Mouse (Mus musculus): ENCODE results near the gene Pctp. TPM values are rescaled to one million over a fixed set of nuclear protein-coding genes. Genes with fewer than 3 reads are reported as not detected.

Gene Pctp
- 4.7 and 5.0 TPM in 2 replicates for polyA plus RNA-seq (2015; fragmentation: Nextera tagmentation; extraction: Ambion mirVana)

- ATAC-seq (ENCODE audit: insufficient number of reproducible peaks, insufficient read depth, low FRiP score, low TSS enrichment, low read depth): 0 out of 2 replicates have a peak, but pooled peaks have one; percentile 67
- 11% methylated on average over 35 of the region's 35 CpGs for WGBS
- peaks cover 11% of the 10 kb centered on the region for H3K4me1 ChIP-seq
- peak within 1 kb of the TSS; percentile 83 for H3K4me2 ChIP-seq
- peak within 1 kb of the TSS; percentile 77 for H3K9ac ChIP-seq
- H3K27me3 ChIP-seq: no peaks in the 10 kb centered on the region
- H3K36me3 ChIP-seq: no peaks in the 10 kb centered on the region
- peak within 1 kb of the TSS; percentile 62 for H3K4me3 ChIP-seq
- H3K9me3 ChIP-seq: no peaks in the 10 kb centered on the region
- H3K27ac ChIP-seq: peak within 1 kb of the TSS; percentile 44; the same call in 1 of the 2 replicates
These were observed at the start of gene Pctp for GRCm38 (mm10) chr11:90002231-90002986. Pctp (minus strand) TSS chr11:90002894.

- Histone ChIP-seq H3K27me3 (no peaks in the 10 kb centered on the region; the same call in 1 of the 2 replicates), H3K9ac (no peak overlapping the region), H3K9me3 (no peaks in the 10 kb centered on the region), H3K4me2 (no peak overlapping the region), H3K27ac (no peak overlapping the region), H3K4me3 (no peak overlapping the region), H3K36me3 (no peaks in the 10 kb centered on the region), H3K4me1 (peaks cover 25% of the 10 kb centered on the region)
- ATAC-seq (ENCODE audit: insufficient number of reproducible peaks, insufficient read depth, low FRiP score, low TSS enrichment, low read depth): no peak
- 89% methylated on average over 7 of the region's 7 CpGs for WGBS
These were observed 47.3 kb upstream of the Pctp start for GRCm38 (mm10) chr11:90050016-90050415.

- H3K36me3 ChIP-seq: no peaks in the 10 kb centered on the region
- no peaks in the 10 kb centered on the region for H3K9me3 ChIP-seq
- no peak overlapping the region for H3K27ac ChIP-seq
- H3K4me3 ChIP-seq: no peak overlapping the region
- no peak overlapping the region for H3K4me2 ChIP-seq
- no peak overlapping the region for H3K9ac ChIP-seq
- H3K4me1 ChIP-seq: peaks cover 7% of the 10 kb centered on the region
- no peaks in the 10 kb centered on the region; the same call in 1 of the 2 replicates for H3K27me3 ChIP-seq
- no peak for ATAC-seq (ENCODE audit: insufficient number of reproducible peaks, insufficient read depth, low FRiP score, low TSS enrichment, low read depth)
- WGBS: 88% methylated on average over 9 of the region's 9 CpGs
These were observed 44.6 kb upstream of the Pctp start for GRCm38 (mm10) chr11:90047271-90047670.

GRCm38 (mm10) chr11:90046211-90046610, 43.5 kb upstream of the Pctp start:
- Histone ChIP-seq H3K4me3 (no peak overlapping the region), H3K4me2 (no peak overlapping the region), H3K27ac (no peak overlapping the region), H3K9ac (no peak overlapping the region), H3K36me3 (no peaks in the 10 kb centered on the region), H3K9me3 (no peaks in the 10 kb centered on the region), H3K4me1 (peaks cover 7% of the 10 kb centered on the region), H3K27me3 (no peaks in the 10 kb centered on the region; the same call in 1 of the 2 replicates)
- no peak for ATAC-seq (ENCODE audit: insufficient number of reproducible peaks, insufficient read depth, low FRiP score, low TSS enrichment, low read depth)
- 18% methylated on average over 7 of the region's 7 CpGs for WGBS

GRCm38 (mm10) chr11:90044459-90044858, 41.8 kb upstream of the Pctp start:
- H3K27me3 ChIP-seq: no peaks in the 10 kb centered on the region; the same call in 1 of the 2 replicates
- WGBS: 89% methylated on average over 4 of the region's 4 CpGs
- H3K4me2 ChIP-seq: no peak overlapping the region
- H3K9ac ChIP-seq: no peak overlapping the region
- no peaks in the 10 kb centered on the region for H3K9me3 ChIP-seq
- ATAC-seq (ENCODE audit: insufficient number of reproducible peaks, insufficient read depth, low FRiP score, low TSS enrichment, low read depth): no peak
- H3K4me3 ChIP-seq: no peak overlapping the region
- peaks cover 4% of the 10 kb centered on the region; the same call in 1 of the 2 replicates for H3K4me1 ChIP-seq
- no peak overlapping the region for H3K27ac ChIP-seq
- H3K36me3 ChIP-seq: no peaks in the 10 kb centered on the region

GRCm38 (mm10) chr11:90038022-90038421, 35.3 kb upstream of the Pctp start:
- WGBS: 22% methylated on average over 5 of the region's 5 CpGs
- Histone ChIP-seq H3K36me3 (peaks cover 18% of the 10 kb centered on the region), H3K4me1 (peaks cover 6% of the 10 kb centered on the region), H3K9me3 (peaks cover 3% of the 10 kb centered on the region; the same call in 1 of the 2 replicates), H3K4me2 (no peak overlapping the region), H3K4me3 (no peak overlapping the region), H3K27ac (no peak overlapping the region), H3K9ac (no peak overlapping the region), H3K27me3 (no peaks in the 10 kb centered on the region)
- no peak for ATAC-seq (ENCODE audit: insufficient number of reproducible peaks, insufficient read depth, low FRiP score, low TSS enrichment, low read depth)

GRCm38 (mm10) chr11:90036416-90036815, 33.7 kb upstream of the Pctp start:
- no peak for ATAC-seq (ENCODE audit: insufficient number of reproducible peaks, insufficient read depth, low FRiP score, low TSS enrichment, low read depth)
- Histone ChIP-seq H3K27ac (no peak overlapping the region), H3K4me3 (no peak overlapping the region), H3K9ac (no peak overlapping the region), H3K36me3 (peaks cover 18% of the 10 kb centered on the region), H3K4me2 (no peak overlapping the region), H3K4me1 (peaks cover 22% of the 10 kb centered on the region), H3K9me3 (peaks cover 3% of the 10 kb centered on the region; the same call in 1 of the 2 replicates), H3K27me3 (peaks cover 5% of the 10 kb centered on the region; the same call in 1 of the 2 replicates)
- WGBS: 93% methylated on average over 4 of the region's 4 CpGs

GRCm38 (mm10) chr11:90035532-90035931, 32.8 kb upstream of the Pctp start:
- Histone ChIP-seq H3K27me3 (peaks cover 5% of the 10 kb centered on the region; the same call in 1 of the 2 replicates), H3K4me2 (no peak overlapping the region), H3K27ac (no peak overlapping the region), H3K9ac (no peak overlapping the region), H3K9me3 (peaks cover 3% of the 10 kb centered on the region; the same call in 1 of the 2 replicates), H3K4me1 (peaks cover 29% of the 10 kb centered on the region), H3K36me3 (peaks cover 18% of the 10 kb centered on the region), H3K4me3 (no peak overlapping the region)
- no peak for ATAC-seq (ENCODE audit: insufficient number of reproducible peaks, insufficient read depth, low FRiP score, low TSS enrichment, low read depth)
- WGBS: 89% methylated on average over 14 of the region's 14 CpGs

- no peak overlapping the region for H3K27ac ChIP-seq
- peaks cover 34% of the 10 kb centered on the region for H3K4me1 ChIP-seq
- peaks cover 5% of the 10 kb centered on the region; the same call in 1 of the 2 replicates for H3K27me3 ChIP-seq
- WGBS: 87% methylated on average over 12 of the region's 12 CpGs
- no peak overlapping the region for H3K9ac ChIP-seq
- H3K4me2 ChIP-seq: no peak overlapping the region
- H3K9me3 ChIP-seq: peaks cover 3% of the 10 kb centered on the region; the same call in 1 of the 2 replicates
- ATAC-seq (ENCODE audit: insufficient number of reproducible peaks, insufficient read depth, low FRiP score, low TSS enrichment, low read depth): no peak
- peaks cover 18% of the 10 kb centered on the region for H3K36me3 ChIP-seq
- no peak overlapping the region for H3K4me3 ChIP-seq
These were observed 32.0 kb upstream of the Pctp start for GRCm38 (mm10) chr11:90034646-90035045.

- Histone ChIP-seq H3K4me1 (peaks cover 46% of the 10 kb centered on the region), H3K27ac (no peak overlapping the region), H3K9ac (peak overlapping the region; percentile 47), H3K4me2 (peak overlapping the region; percentile 69), H3K27me3 (peaks cover 5% of the 10 kb centered on the region; the same call in 1 of the 2 replicates), H3K9me3 (peaks cover 3% of the 10 kb centered on the region; the same call in 1 of the 2 replicates), H3K4me3 (peak overlapping the region; percentile 54), H3K36me3 (peaks cover 18% of the 10 kb centered on the region)
- ATAC-seq (ENCODE audit: insufficient number of reproducible peaks, insufficient read depth, low FRiP score, low TSS enrichment, low read depth): no peak
- 26% methylated on average over 5 of the region's 5 CpGs for WGBS
These were observed 30.7 kb upstream of the Pctp start for GRCm38 (mm10) chr11:90033442-90033841.

GRCm38 (mm10) chr11:90032807-90033206, 30.1 kb upstream of the Pctp start:
- ATAC-seq (ENCODE audit: insufficient number of reproducible peaks, insufficient read depth, low FRiP score, low TSS enrichment, low read depth): no peak
- 12% methylated on average over 8 of the region's 8 CpGs for WGBS
- Histone ChIP-seq H3K27ac (no peak overlapping the region), H3K36me3 (peaks cover 18% of the 10 kb centered on the region), H3K9ac (peak overlapping the region; percentile 47), H3K9me3 (peaks cover 3% of the 10 kb centered on the region; the same call in 1 of the 2 replicates), H3K4me2 (peak overlapping the region; percentile 69), H3K4me3 (peak overlapping the region; percentile 54), H3K27me3 (peaks cover 5% of the 10 kb centered on the region; the same call in 1 of the 2 replicates), H3K4me1 (peaks cover 53% of the 10 kb centered on the region)

- H3K4me2 ChIP-seq: peak overlapping the region; percentile 69
- peak overlapping the region; percentile 60 for H3K27ac ChIP-seq
- peaks cover 14% of the 10 kb centered on the region for H3K36me3 ChIP-seq
- ATAC-seq (ENCODE audit: insufficient number of reproducible peaks, insufficient read depth, low FRiP score, low TSS enrichment, low read depth): no peak
- 10% methylated on average over 7 of the region's 7 CpGs for WGBS
- peak overlapping the region; percentile 54 for H3K4me3 ChIP-seq
- H3K4me1 ChIP-seq: peaks cover 69% of the 10 kb centered on the region
- peaks cover 5% of the 10 kb centered on the region; the same call in 1 of the 2 replicates for H3K27me3 ChIP-seq
- H3K9me3 ChIP-seq: no peaks in the 10 kb centered on the region
- H3K9ac ChIP-seq: peak overlapping the region; percentile 76
These were observed 28.4 kb upstream of the Pctp start for GRCm38 (mm10) chr11:90031076-90031475.
